ENCODE assay signal across 7 mouse cellular contexts in genomic region chr11:113172497-113173140, GRCm38 (mm10).
A peak's percentile ranks its signal among the peaks of the same experiment; 100 is the strongest.
DNase-seq lines count a peak whose midpoint lies in the region; ATAC-seq lines count a peak whose summit lies in the region.

No protein-coding gene starts in this region.

- H3K27ac ChIP-seq in intestine, embryonic 15.5 days: peak overlapping the region; percentile 70
- H3K27ac ChIP-seq in limb, embryonic 12.5 days: peak overlapping the region; percentile 91
- peak overlapping the region; percentile 62 for H3K27ac ChIP-seq in midbrain, embryonic 13.5 days

- peak overlapping the region; percentile 65 for H3K4me2 ChIP-seq in intestine, embryonic 15.5 days (replicated peaks)
- peak overlapping the region; percentile 57 for H3K4me2 ChIP-seq in limb, embryonic 12.5 days
- H3K4me2 ChIP-seq in midbrain, embryonic 13.5 days (replicated peaks): peak overlapping the region; percentile 61

- H3K4me1 ChIP-seq in intestine, embryonic 15.5 days (replicated peaks): 0 out of 2 replicates have a peak, but pooled peaks cover 12% of the 10 kb centered on the region
- peaks cover 62% of the 10 kb centered on the region for H3K4me1 ChIP-seq in limb, embryonic 12.5 days (replicated peaks)
- H3K4me1 ChIP-seq in midbrain, embryonic 13.5 days (replicated peaks): peaks cover 36% of the 10 kb centered on the region

- H3K4me3 ChIP-seq in intestine, embryonic 15.5 days (replicated peaks): peak overlapping the region; percentile 46
- peak overlapping the region; percentile 49 for H3K4me3 ChIP-seq in limb, embryonic 12.5 days (replicated peaks)
- H3K4me3 ChIP-seq in midbrain, embryonic 13.5 days (replicated peaks): peak overlapping the region; percentile 46

- ATAC-seq in intestine, embryonic 15.5 days: peak; percentile 65
- peak; percentile 40 for ATAC-seq in limb, embryonic 12.5 days (ENCODE audit: insufficient number of reproducible peaks, insufficient read depth, low FRiP score, low TSS enrichment, low read depth)
- ATAC-seq in midbrain, embryonic 13.5 days: peak; percentile 74

- H3K9me3 ChIP-seq in intestine, embryonic 15.5 days: no peaks in the 10 kb centered on the region
- H3K9me3 ChIP-seq in limb, embryonic 12.5 days: no peaks in the 10 kb centered on the region
- H3K9me3 ChIP-seq in midbrain, embryonic 13.5 days: no peaks in the 10 kb centered on the region

- DNase-seq in adrenal gland, adult 18-20 months (ENCODE audit: low spot score in 2 of 2): peak; percentile 58 to 64
- peak; percentile 79 for DNase-seq in embryo, embryonic 9.5 days (ENCODE audit: extremely low spot score)
- DNase-seq in gonadal fat pad, adult 2 months (ENCODE audit: low read depth): peak; percentile 44
- DNase-seq in spleen, adult 18-20 months: peak; percentile 60 to 67

- H3K9ac ChIP-seq in intestine, embryonic 15.5 days: peak overlapping the region; percentile 3; the same call in 1 of the 2 replicates
- peak overlapping the region; percentile 69 for H3K9ac ChIP-seq in limb, embryonic 12.5 days (replicated peaks)
- peak overlapping the region; percentile 37 for H3K9ac ChIP-seq in midbrain, embryonic 13.5 days (replicated peaks)

- H3K27me3 ChIP-seq in intestine, embryonic 15.5 days (replicated peaks): no peaks in the 10 kb centered on the region
- H3K27me3 ChIP-seq in limb, embryonic 12.5 days: no peaks in the 10 kb centered on the region
- 0 out of 2 replicates have a peak, but pooled peaks cover 14% of the 10 kb centered on the region for H3K27me3 ChIP-seq in midbrain, embryonic 13.5 days

- WGBS in intestine, embryonic 15.5 days: 29% methylated on average over 16 of the region's 16 CpGs
- WGBS in limb, embryonic 12.5 days: 23% methylated on average over 16 of the region's 16 CpGs
- WGBS in midbrain, embryonic 13.5 days: 26% methylated on average over 16 of the region's 16 CpGs

- H3K36me3 ChIP-seq in intestine, embryonic 15.5 days: no peaks in the 10 kb centered on the region
- no peaks in the 10 kb centered on the region for H3K36me3 ChIP-seq in limb, embryonic 12.5 days
- H3K36me3 ChIP-seq in midbrain, embryonic 13.5 days: no peaks in the 10 kb centered on the region

Comparison
In these comparisons a context has a peak if more than half of its experiments do, and no peak if none do; other contexts are left out.
1. Peak in every context shown above with its lines: DNase-seq, ATAC-seq, H3K4me3 ChIP-seq and H3K27ac ChIP-seq.
2. H3K9ac ChIP-seq: peak in every context shown above with its lines; median percentile 69 in limb, embryonic 12.5 days; 37 in midbrain, embryonic 13.5 days; 3 in intestine, embryonic 15.5 days.